Mouse (Mus musculus) limb, embryonic 14.5 days (tissue): Measurements from ENCODE around the gene Fxn. TPM values are rescaled to one million over a fixed set of nuclear protein-coding genes. Genes with fewer than 3 reads are reported as not detected.

Experiments used
- ATAC-seq: fragments of 200-750 bp; cut with Nextera tagmentation; 2 replicates; pipeline ENCODE4 v1.8.0; 2017; ENCODE audit warnings: low read depth, moderate number of reproducible peaks, moderate TSS enrichment; ENCODE audit not compliant: low FRiP score
- DNase-seq: peaks from one replicate; pipeline ENCODE4 v3.0.0-alpha.2; 2015; ENCODE audit warnings: low spot score
- H3K27ac ChIP-seq: fragments of 300-500 bp; sonication (generic); replicated peaks from 2 replicates; pipeline ENCODE4 v1.5.1; 2014; ENCODE audit warnings: low read depth, mild to moderate bottlenecking, low read length, moderate library complexity, mixed read lengths
- H3K27me3 ChIP-seq: fragments of 300-500 bp; sonication (generic); 2 replicates; pipeline ENCODE4 v1.6.1; 2014; ENCODE audit warnings: low read length, mixed read lengths; ENCODE audit not compliant: control insufficient read depth, insufficient read depth
- H3K36me3 ChIP-seq: fragments of 300-500 bp; sonication (generic); 2 replicates; pipeline ENCODE4 v1.6.1; 2014; ENCODE audit warnings: mild to moderate bottlenecking, low read length, moderate library complexity, mixed read lengths; ENCODE audit not compliant: control insufficient read depth, insufficient read depth
- H3K4me1 ChIP-seq: fragments of 300-500 bp; sonication (generic); 2 replicates; pipeline ENCODE4 v1.6.1; 2014; ENCODE audit warnings: antibody characterized with exemption, low read length, mixed read lengths; ENCODE audit not compliant: control insufficient read depth, insufficient read depth
- H3K4me2 ChIP-seq: fragments of 300-500 bp; sonication (generic); replicated peaks from 2 replicates; pipeline ENCODE4 v1.6.1; 2014; ENCODE audit warnings: low read depth, mild to moderate bottlenecking, low read length, moderate library complexity; ENCODE audit not compliant: severe bottlenecking
- H3K4me3 ChIP-seq: fragments of 300-500 bp; sonication (generic); replicated peaks from 2 replicates; pipeline ENCODE4 v1.5.1; 2014; ENCODE audit warnings: low read length
- H3K9ac ChIP-seq: fragments of 300-500 bp; sonication (generic); 2 replicates; pipeline ENCODE4 v1.6.1; 2014; ENCODE audit warnings: mild to moderate bottlenecking, low read depth, low read length, moderate library complexity; ENCODE audit not compliant: severe bottlenecking
- H3K9me3 ChIP-seq: fragments of 300-500 bp; sonication (generic); 2 replicates; pipeline ENCODE4 v1.6.1; 2016; ENCODE audit warnings: low read length; ENCODE audit not compliant: control insufficient read depth
- POLR2A ChIP-seq: fragments of 200-500 bp; IDR thresholded peaks from 2 replicates; pipeline ENCODE4 v1.8.0; 2012; ENCODE audit warnings: inconsistent platforms, mild to moderate bottlenecking, moderate library complexity, borderline replicate concordance; ENCODE audit not compliant: insufficient read depth, insufficient read length; ENCODE audit errors: extremely low read depth
- WGBS: fragments of 180-500 bp; shearing (Covaris S2); extraction: QIAGEN DNeasy Blood & Tissue Kit; methylation state at CpG from one replicate; pipeline ENCODE4 v1.1.7; 2014; 5-methylcytosine and 5-hydroxymethylcytosine counted together
- polyA plus RNA-seq, 2 experiments: library from polyadenylated mRNA; depleted of rRNA in 1 of 2; stranded (reverse) in 1 of 2; unstranded in 1 of 2; fragments of >200 nt; fragmentation: Nextera tagmentation in 1 of 2; extraction: Ambion mirVana in 1 of 2; gene quantifications; 2 replicates each; pipeline versions ENCODE4 v1.2.1 to v1.2.3; 2012 to 2014

The Fxn gene
- polyA plus RNA-seq, 2 experiments: 24.1 to 43.5 TPM

DNA sequence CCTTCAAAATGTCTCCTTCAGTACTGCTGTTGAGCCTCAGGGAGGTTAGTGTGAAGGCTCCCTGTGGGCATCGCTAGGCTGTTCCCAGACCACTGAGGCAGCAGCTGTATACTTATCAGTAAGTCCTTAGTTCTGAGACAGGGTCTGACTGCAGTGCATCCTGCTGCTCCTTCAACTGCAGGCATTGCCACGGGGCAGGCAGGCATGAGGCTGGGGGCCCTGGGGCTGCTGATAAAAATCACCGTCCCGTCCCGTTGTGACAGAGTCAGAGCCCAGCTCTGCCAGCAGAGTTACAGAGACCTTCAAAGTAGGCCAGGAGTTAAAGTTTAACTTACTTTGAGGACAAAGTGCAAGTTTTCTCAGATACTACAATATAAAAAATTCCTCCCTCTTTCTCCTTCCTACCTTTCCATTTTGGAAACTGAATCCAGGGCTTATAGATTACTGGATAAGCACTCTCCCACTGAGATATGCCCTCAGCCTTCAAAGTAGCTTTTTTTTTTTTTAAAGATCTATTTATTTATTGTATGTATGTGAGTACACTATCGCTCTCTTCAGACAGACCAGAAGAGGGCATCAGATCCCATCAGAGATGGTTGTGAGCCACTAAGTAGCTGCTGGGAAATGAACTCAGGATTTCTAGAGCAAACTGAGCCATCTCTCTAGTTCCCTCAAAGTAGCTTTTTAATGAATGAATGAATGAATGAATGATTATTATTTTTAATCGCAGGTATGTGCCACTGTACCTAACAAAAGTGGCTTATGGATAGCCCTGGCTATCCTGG, 14.2 kb downstream of the Fxn start:
- Histone ChIP-seq H3K4me1 (no peaks in the 10 kb centered on the region), H3K27ac (no peak overlapping the region), H3K4me3 (no peak overlapping the region), H3K36me3 (peaks cover 22% of the 10 kb centered on the region; the same call in 1 of the 2 replicates), H3K4me2 (no peak overlapping the region), H3K27me3 (no peaks in the 10 kb centered on the region), H3K9me3 (no peaks in the 10 kb centered on the region), H3K9ac (no peak overlapping the region)
- ATAC-seq: no peak
- DNase-seq: no peak
- 88% methylated on average over 7 of the region's 7 CpGs for WGBS
- no peak for TF ChIP-seq POLR2A

DNA sequence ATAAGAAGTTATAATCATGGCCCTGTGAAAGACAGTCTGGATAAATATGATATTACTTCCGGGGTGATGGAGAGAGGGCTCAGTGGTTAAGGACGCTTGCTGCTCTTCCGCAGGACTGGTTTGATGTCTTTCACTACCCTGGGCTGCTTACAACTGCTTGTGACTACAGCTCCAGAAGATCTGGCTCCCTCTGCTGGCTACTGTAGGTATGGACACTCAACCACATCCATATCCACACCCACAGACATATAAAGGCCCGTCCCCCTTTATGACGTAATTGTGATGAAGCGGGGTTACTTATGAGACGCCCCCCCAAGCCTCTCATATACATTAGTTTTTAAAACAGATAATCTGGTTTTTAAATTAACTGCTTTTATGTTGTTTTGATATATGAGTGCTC, 15.4 kb downstream of the Fxn start:
- H3K9me3 ChIP-seq: no peaks in the 10 kb centered on the region
- peaks cover 24% of the 10 kb centered on the region for H3K36me3 ChIP-seq
- H3K27me3 ChIP-seq: no peaks in the 10 kb centered on the region
- 45% methylated on average over 7 of the region's 7 CpGs for WGBS
- DNase-seq (peak; percentile 76), ATAC-seq (peak; percentile 68; the same call in 1 of the 2 replicates)
- no peak for TF ChIP-seq POLR2A
- no peak overlapping the region for H3K4me2 ChIP-seq
- H3K4me1 ChIP-seq: no peaks in the 10 kb centered on the region
- H3K27ac ChIP-seq: no peak overlapping the region
- no peak overlapping the region for H3K4me3 ChIP-seq
- no peak overlapping the region for H3K9ac ChIP-seq

DNA sequence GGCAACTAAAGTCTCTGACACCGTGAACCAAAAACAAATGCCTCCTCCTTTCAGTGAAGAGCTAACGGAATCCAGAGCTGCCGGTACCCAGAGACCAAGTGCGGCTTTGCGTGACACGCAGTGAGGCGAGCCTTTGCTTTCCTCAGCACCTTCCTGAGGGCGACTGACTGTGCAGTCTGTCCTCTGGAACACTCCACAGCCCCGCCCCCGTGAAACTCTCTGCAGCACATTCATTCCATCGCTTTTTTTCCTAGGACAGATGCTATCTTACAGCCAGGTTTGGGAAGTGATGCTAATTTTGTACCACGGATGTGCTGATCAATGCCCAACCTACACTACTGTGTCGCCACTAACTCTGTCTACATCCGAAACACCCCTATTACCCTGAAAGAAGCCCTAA, 17.7 kb downstream of the Fxn start:
- no peak overlapping the region for H3K4me2 ChIP-seq
- TF ChIP-seq POLR2A: no peak
- ATAC-seq (no peak), DNase-seq (no peak)
- H3K9me3 ChIP-seq: no peaks in the 10 kb centered on the region
- H3K4me1 ChIP-seq: no peaks in the 10 kb centered on the region
- H3K4me3 ChIP-seq: no peak overlapping the region
- H3K27me3 ChIP-seq: no peaks in the 10 kb centered on the region
- H3K9ac ChIP-seq: no peak overlapping the region
- H3K27ac ChIP-seq: no peak overlapping the region
- 91% methylated on average over 14 of the region's 14 CpGs for WGBS
- peaks cover 24% of the 10 kb centered on the region for H3K36me3 ChIP-seq

DNA sequence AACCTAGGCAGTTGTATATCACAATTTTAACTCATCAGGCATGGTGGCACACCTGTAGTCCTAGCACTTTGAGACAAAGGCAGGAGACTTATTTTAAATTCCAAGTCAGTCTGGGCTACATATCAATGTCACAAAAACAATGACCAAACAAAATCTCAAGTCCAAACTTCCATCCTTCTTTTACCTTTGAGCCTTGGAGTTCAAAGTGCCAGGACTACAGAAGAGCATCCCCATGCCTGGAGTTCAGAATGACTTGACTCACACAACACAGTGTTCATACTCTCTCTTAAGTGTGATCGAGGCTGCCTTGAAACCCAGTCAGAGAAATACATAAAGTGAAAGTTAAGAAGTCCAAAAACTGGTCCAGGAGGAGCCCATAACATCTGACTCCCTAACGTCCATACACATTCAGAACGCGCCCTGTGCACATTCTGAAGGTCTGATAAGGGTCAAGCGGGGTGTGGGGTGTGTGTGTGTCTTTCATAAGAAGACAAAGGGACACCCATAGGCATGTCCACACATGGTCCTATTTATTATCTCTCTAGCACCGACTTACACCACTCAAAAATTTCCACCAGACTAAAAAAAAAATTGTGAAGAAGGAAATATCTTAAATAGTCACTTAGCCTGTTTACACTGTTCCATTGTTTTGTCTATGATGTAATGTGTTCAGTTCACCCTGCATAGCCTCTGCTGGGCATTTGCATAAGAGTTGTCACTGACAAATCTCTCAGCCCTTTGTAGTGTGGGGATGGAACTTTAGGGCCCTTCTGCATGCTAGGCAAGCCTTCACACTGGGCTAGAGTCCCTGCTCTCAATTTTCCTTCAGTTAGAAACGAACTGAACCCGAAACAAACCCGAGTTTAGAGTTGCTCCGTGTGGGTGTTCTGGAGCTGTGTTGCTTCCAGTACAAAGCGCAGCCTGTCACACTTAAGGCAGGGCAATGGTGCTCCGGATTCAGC, 20.7 kb downstream of the Fxn start:
- H3K9me3 ChIP-seq: no peaks in the 10 kb centered on the region
- no peak for TF ChIP-seq POLR2A
- DNase-seq: no peak
- ATAC-seq: no peak
- H3K36me3 ChIP-seq: peaks cover 11% of the 10 kb centered on the region
- H3K9ac ChIP-seq: no peak overlapping the region
- H3K4me1 ChIP-seq: no peaks in the 10 kb centered on the region
- no peak overlapping the region for H3K27ac ChIP-seq
- H3K27me3 ChIP-seq: no peaks in the 10 kb centered on the region
- no peak overlapping the region for H3K4me3 ChIP-seq
- H3K4me2 ChIP-seq: no peak overlapping the region
- 85% methylated on average over 12 of the region's 12 CpGs for WGBS

DNA sequence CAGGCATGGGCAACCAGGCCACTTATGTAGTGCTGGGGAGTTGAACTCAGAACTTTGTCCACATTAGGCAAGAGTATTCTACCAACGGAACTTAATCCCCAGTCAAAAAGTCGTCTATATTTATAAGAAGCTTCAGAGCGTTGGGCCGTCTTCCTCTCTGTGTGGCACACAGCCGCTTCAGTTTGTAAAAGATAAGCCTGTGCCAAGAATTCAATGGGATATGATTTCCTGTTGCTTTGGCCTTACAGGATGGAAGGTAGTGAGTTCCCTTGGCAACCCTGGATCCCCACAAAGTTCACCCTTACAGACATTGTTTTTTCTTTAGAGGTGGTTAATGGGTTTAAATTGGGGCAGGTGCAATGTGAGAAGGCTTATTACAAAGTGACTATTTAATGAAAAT, 22.0 kb downstream of the Fxn start:
- ATAC-seq: no peak
- H3K4me3 ChIP-seq: no peak overlapping the region
- no peak for TF ChIP-seq POLR2A
- H3K27ac ChIP-seq: no peak overlapping the region
- H3K9me3 ChIP-seq: no peaks in the 10 kb centered on the region
- H3K9ac ChIP-seq: no peak overlapping the region
- H3K27me3 ChIP-seq: no peaks in the 10 kb centered on the region
- 86% methylated on average over 5 of the region's 5 CpGs for WGBS
- DNase-seq: no peak
- no peak overlapping the region for H3K4me2 ChIP-seq
- peaks cover 2% of the 10 kb centered on the region; the same call in 1 of the 2 replicates for H3K36me3 ChIP-seq
- H3K4me1 ChIP-seq: no peaks in the 10 kb centered on the region; the same call in 1 of the 2 replicates
